Mouse (Mus musculus): ENCODE measurements at regions not wholly inside any gene's neighbourhood (a gene's known extent, or its start where the extent isn't known, plus 50 kb on each side); places are given as distances from the start of the nearest gene placed in this dataset.

DNA sequence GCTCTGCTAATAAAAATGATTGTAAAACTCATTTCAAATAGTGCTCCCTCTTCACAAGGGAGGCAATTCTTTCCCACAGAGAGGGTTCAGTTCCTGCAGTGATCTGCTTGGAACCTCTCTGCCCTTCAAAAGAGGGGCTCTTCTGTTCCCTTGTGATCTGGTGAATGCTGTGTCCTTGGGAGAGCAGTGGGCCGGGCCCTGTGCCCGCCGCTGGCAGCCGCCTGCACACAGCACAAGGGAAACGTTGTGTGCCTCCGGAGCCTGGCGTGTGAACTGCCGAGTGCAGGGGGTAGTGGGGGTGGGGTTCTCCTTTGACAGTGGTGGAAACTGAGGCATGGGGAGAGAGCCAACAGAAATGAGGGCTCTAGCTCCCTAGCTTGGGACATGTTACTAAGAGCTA, 54.4 kb upstream of the Csrp1 start:
- DNase-seq (ENCODE audit: low spot score in 2 of 2), result peak; percentile 28 to 60

DNA sequence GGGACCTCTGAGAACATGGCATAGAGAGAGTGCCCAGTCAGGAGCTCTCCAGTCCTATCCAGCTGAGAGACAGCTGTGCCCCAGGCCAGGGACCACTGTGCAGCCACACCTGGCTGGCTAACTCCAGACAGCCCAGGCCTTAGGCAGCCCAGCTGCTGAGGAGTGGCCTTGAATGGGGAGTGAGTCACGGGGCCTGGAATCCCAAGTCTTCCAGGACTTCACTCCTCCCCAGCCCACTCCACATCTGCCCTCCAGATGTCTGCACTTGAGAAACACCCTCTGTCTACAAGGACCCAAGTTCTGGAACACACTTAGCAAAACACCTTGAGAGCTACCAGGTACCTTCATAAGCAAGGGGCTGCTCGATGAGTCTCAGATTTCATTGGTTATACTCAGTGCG, 51.5 kb upstream of the Csrp1 start:
- no peak for DNase-seq (ENCODE audit: low spot score in 2 of 2)

DNA sequence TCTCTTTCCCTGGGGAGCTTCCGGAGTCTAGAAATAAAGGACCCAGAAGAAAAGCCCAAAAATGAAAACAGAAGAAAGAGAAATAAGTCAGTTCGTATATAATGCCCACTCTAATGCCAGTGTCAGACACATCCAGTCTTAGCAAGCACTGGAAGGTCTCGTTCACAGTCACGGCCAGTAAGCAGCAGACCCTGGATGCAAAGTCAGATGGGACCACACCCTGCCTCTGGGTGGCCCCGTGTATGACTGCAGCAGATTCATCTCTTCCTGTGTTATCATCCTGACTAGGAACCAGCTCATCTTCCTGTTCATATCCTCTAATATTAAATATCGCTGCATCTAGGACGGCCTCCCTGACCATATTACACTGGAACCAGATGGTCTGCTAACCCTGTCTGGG, 50.9 kb upstream of the Csrp1 start:
- DNase-seq (ENCODE audit: low spot score in 2 of 2), result no peak

DNA sequence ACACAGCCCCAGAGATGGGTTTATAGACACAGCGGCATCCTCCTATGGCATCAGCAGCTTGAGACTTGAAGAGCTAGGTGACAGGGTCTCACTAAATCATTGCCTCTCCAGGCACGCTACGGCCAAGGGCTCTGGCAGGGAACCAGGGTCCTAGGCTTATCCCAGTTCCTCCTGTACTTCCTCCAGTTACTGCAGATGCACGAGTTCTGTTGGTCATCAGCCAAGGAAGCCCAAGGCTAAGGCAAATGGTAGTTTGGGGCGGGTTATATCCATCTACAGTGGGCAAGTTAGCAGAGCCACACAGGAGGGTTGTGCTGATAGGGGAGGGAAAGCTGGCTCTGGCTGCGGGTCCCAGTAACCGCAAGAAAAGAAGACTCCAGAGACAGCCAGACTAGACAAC, 50.1 kb upstream of the Csrp1 start:
- no peak for DNase-seq (ENCODE audit: low spot score in 2 of 2)

All from frontal cortex, postnatal 36 days (tissue).